Mouse (Mus musculus) embryonic stem cell, embryonic (primary cell): Measurements from ENCODE around the gene Dst.

Experiments
- CTCF ChIA-PET, 4 experiments: fragments of 300-600 bp in 2 of 4; fragments of 350-600 bp in 2 of 4; sonication (Branson Sonifier 250); formaldehyde crosslinking; loops; one replicate each; lab custom pipeline; 2022; ENCODE audit warnings: inconsistent platforms in 2 of 4; lab: Charles Lee
- POLR2A ChIA-PET, 4 experiments: fragments of 300-600 bp in 2 of 4; fragments of 350-600 bp in 2 of 4; sonication (Branson Sonifier 250); formaldehyde crosslinking; loops; one replicate each; lab custom pipeline; 2022; ENCODE audit warnings: antibody characterized with exemption in 4 of 4, inconsistent platforms in 1 of 4; lab: Charles Lee

The Dst gene

GRCm38 (mm10) chr1:33944977-33945750, 37.1 kb downstream of the Dst start:
- POLR2A ChIA-PET: interaction anchor here in 3 of 4 experiments (0.6 to 6.7 kb wide), 24 partner anchors 9 to 211 kb away, joined by 3 to 68 read pairs (median 5); partner anchors contain the start of genes Bend6 (in 1 of the 3) and Dst (in 1 of the 3)
- CTCF ChIA-PET: interaction anchor here in 3 of 4 experiments (0.5 to 0.6 kb wide), 3 partner anchors 9 to 44 kb away, joined by 3 to 19 read pairs (median 3); no protein-coding TSS in a partner anchor

- CTCF ChIA-PET: interaction anchor here in 2 of 4 experiments (0.5 to 2.4 kb wide), 3 partner anchors 19 to 44 kb away, joined by 3 to 8 read pairs (median 3); no protein-coding TSS in a partner anchor
- POLR2A ChIA-PET: interaction anchor here in 3 of 4 experiments (0.6 to 6.7 kb wide), 21 partner anchors 10 to 210 kb away, joined by 3 to 68 read pairs (median 5); partner anchors contain the start of genes Bend6 (in 2 of the 3) and Dst (in 1 of the 3)
Observed at GRCm38 (mm10) chr1:33945756-33946155, 37.7 kb downstream of the Dst start.

- POLR2A ChIA-PET: interaction anchor here in 3 of 4 experiments (0.6 to 6.7 kb wide), 18 partner anchors 9 to 157 kb away, joined by 3 to 68 read pairs (median 5); partner anchors contain the start of genes Bend6 (in 2 of the 3) and Dst (in 1 of the 3)
- CTCF ChIA-PET: interaction anchor here in 2 of 4 experiments (0.5 to 2.4 kb wide), 4 partner anchors 18 to 141 kb away, joined by 3 to 8 read pairs (median 4); no protein-coding TSS in a partner anchor
Observed at GRCm38 (mm10) chr1:33946601-33947395, 38.8 kb downstream of the Dst start.

DNA sequence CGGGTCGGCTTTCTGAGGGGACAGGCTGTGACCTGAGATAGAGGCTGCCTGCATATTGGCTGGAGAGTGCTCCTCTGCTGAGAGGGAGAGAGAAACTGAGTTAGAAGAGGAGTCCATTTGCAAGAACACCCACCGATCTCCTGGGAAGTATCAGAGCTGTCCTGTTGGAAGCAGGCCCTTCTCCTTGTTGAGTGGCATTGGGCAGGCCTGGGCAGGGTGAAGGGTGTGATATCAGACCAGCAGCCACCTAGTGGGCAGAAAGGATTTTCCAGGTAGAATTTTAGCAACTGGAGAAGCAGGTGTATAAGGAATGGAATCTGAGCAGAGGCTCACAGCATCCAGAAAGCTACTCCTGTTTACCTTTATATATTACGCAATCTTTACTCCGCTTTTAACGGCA, 39.8 kb downstream of the Dst start:
- ChIA-PET POLR2A (interaction anchor here (0.6 to 6.7 kb wide), 15 partner anchors 8 to 304 kb away, joined by 3 to 68 read pairs (median 4); partner anchors contain the start of genes Bend6 (in 2 of the 4) and Dst (in 1 of the 4)), CTCF (interaction anchor here in 2 of 4 experiments (0.6 to 2.4 kb wide), 4 partner anchors 17 to 46 kb away, joined by 3 to 8 read pairs (median 4); no protein-coding TSS in a partner anchor)

DNA sequence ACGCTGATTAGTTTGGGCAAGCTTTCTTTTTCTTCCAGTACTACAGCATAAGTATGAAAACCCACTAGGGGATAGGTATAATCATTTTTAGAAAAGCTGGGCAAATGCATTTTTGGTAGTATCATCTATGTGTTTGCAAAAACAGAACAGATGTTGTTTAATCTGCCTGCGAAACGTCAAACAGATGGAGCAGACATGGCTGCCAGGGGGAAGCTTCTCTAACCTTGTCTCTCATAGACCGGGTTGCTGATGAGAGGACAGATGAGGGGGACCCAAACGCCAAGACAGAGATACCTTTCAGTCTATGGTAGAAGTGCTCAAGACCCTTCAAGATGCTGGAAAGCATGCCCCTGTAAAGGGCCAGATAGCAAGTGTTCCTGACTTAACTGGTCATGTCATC, 40.5 kb downstream of the Dst start:
- CTCF ChIA-PET: no interaction called here
- POLR2A ChIA-PET: interaction anchor here in 3 of 4 experiments (0.6 to 6.7 kb wide), 8 partner anchors 7 to 510 kb away, joined by 3 to 68 read pairs (median 4); no protein-coding TSS in a partner anchor

GRCm38 (mm10) chr1:33955626-33956025, 47.6 kb downstream of the Dst start:
- CTCF ChIA-PET: no interaction called here

GRCm38 (mm10) chr1:33960439-33960838, 52.4 kb downstream of the Dst start:
- CTCF ChIA-PET: interaction anchor here in 1 of 4 experiments (0.5 kb wide), 1 partner anchor 17 kb away, joined by 6 read pairs; no protein-coding TSS in a partner anchor
- POLR2A ChIA-PET: interaction anchor here in 2 of 4 experiments (0.8 to 6.7 kb wide), 4 partner anchors 13 to 53 kb away, joined by 3 to 68 read pairs (median 3); partner anchors contain the start of gene Bend6 (in 1 of the 2)

More at GRCm38 (mm10) chr1:33955626-33956025, 47.6 kb downstream of the Dst start:
- POLR2A ChIA-PET: interaction anchor here in 1 of 4 experiments (3.1 kb wide), 1 partner anchor 9 kb away, joined by 18 read pairs; no protein-coding TSS in a partner anchor

GRCm38 (mm10) chr1:33964643-33965042, 56.6 kb downstream of the Dst start:
- ChIA-PET CTCF (interaction anchor here in 3 of 4 experiments (0.8 to 2.6 kb wide), 16 partner anchors 10 to 118 kb away, joined by 3 to 10 read pairs (median 4); partner anchors contain the start of genes Bend6 (in 2 of the 3) and Dst (in 2 of the 3)), POLR2A (interaction anchor here in 3 of 4 experiments (0.6 to 6.7 kb wide), 22 partner anchors 10 to 299 kb away, joined by 3 to 68 read pairs (median 4); partner anchors contain the start of genes Bend6 (in 2 of the 3) and Dst (in 1 of the 3))

DNA sequence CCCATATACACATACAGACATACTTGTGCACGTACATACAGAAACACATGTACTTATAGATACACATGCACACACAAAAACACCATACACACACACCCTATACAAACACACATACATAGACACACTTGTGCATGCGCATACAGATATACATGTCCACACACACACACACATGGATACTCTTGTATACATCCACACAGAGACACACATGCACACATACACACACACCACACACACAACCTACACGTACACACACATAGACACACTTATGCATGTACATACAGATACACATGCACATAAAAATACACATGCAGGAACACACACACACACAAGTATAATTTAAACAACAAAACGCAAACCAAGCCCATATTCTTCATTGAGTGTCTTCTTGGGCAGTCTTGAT, 57.8 kb downstream of the Dst start:
- POLR2A ChIA-PET: interaction anchor here in 1 of 4 experiments (1.8 kb wide), 1 partner anchor 26 kb away, joined by 6 read pairs; no protein-coding TSS in a partner anchor

GRCm38 (mm10) chr1:33966328-33966727, 58.3 kb downstream of the Dst start:
- ChIA-PET POLR2A (interaction anchor here in 2 of 4 experiments (0.6 to 1.8 kb wide), 3 partner anchors 11 to 120 kb away, joined by 4 to 6 read pairs (median 4); no protein-coding TSS in a partner anchor), CTCF (interaction anchor here in 3 of 4 experiments (0.7 to 1.9 kb wide), 4 partner anchors 11 to 902 kb away, joined by 3 read pairs; no protein-coding TSS in a partner anchor)

More for the DNA sequence above, 57.8 kb downstream of the Dst start:
- CTCF ChIA-PET: interaction anchor here in 1 of 4 experiments (0.7 kb wide), 1 partner anchor 902 kb away, joined by 3 read pairs; no protein-coding TSS in a partner anchor

- ChIA-PET POLR2A (interaction anchor here in 2 of 4 experiments (1.2 to 1.9 kb wide), 5 partner anchors 11 to 63 kb away, joined by 3 to 4 read pairs (median 4); partner anchors contain the start of gene Dst (in 1 of the 2)), CTCF (interaction anchor here in 2 of 4 experiments (0.7 to 1.9 kb wide), 3 partner anchors 10 to 69 kb away, joined by 3 read pairs; no protein-coding TSS in a partner anchor)
Observed at GRCm38 (mm10) chr1:33967206-33967605, 59.2 kb downstream of the Dst start.

GRCm38 (mm10) chr1:33969910-33970309, 61.9 kb downstream of the Dst start:
- CTCF ChIA-PET: interaction anchor here in 2 of 4 experiments (0.9 to 1.0 kb wide), 2 partner anchors 76 to 120 kb away, joined by 3 read pairs; no protein-coding TSS in a partner anchor
- POLR2A ChIA-PET: interaction anchor here in 2 of 4 experiments (1.0 to 1.6 kb wide), 4 partner anchors 11 to 37 kb away, joined by 3 to 5 read pairs (median 4); no protein-coding TSS in a partner anchor

DNA sequence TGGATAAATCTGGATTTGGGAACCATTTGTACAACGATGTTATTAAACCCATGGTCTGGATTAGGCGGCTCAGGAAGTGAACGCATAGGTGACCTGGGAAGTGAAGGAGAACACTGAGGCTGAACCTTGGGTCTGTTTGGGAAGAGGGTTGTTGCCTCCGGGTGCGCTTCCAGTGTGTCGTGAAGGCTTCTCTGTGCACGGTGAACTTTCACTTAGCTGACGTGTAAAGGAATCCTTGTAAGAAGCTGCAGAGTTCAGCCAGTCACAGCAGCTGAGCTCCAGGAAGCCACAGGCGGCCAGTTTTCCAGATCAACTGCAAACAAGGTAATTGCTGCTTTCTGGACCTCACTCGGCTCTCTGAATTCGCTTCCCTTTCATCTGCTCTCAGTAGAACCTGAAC, 66.4 kb downstream of the Dst start:
- POLR2A ChIA-PET: interaction anchor here in 3 of 4 experiments (0.6 to 1.6 kb wide), 12 partner anchors 10 to 304 kb away, joined by 3 to 5 read pairs (median 3); no protein-coding TSS in a partner anchor
- CTCF ChIA-PET: interaction anchor here in 2 of 4 experiments (0.5 to 0.9 kb wide), 3 partner anchors 10 to 78 kb away, joined by 4 read pairs; no protein-coding TSS in a partner anchor

- POLR2A ChIA-PET: interaction anchor here in 3 of 4 experiments (0.6 to 1.6 kb wide), 12 partner anchors 12 to 305 kb away, joined by 3 to 5 read pairs (median 3); no protein-coding TSS in a partner anchor
- CTCF ChIA-PET: interaction anchor here in 1 of 4 experiments (0.6 kb wide), 1 partner anchor 99 kb away, joined by 3 read pairs; no protein-coding TSS in a partner anchor
Observed at GRCm38 (mm10) chr1:33975333-33975732, 67.3 kb downstream of the Dst start.

DNA sequence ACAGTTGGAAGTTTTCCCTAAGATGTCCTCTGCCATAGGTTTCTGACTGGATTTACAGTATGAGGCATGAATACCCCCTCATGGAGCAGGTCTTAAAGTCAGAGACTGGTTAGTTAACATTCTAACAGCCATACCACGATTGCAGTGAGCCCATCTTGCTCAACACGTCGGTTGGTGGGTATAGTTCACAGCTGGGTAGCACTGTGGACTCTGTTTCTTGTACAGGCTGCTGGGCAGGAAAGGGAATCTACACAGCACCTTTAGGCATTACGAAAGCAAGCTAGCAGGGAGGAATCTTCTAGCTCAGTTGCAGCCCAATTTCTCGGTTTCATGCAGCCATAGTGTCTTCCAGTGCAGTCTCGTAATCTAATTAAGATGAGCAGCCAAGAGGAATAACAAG, 69.8 kb downstream of the Dst start:
- ChIA-PET POLR2A (interaction anchor here in 3 of 4 experiments (0.6 to 2.4 kb wide), 8 partner anchors 11 to 303 kb away, joined by 3 to 10 read pairs (median 4); no protein-coding TSS in a partner anchor), CTCF (interaction anchor here in 3 of 4 experiments (0.5 to 1.3 kb wide), 4 partner anchors 10 to 71 kb away, joined by 3 read pairs; no protein-coding TSS in a partner anchor)

GRCm38 (mm10) chr1:33980420-33980819, 72.4 kb downstream of the Dst start:
- ChIA-PET CTCF (no interaction called here), POLR2A (interaction anchor here in 2 of 4 experiments (0.5 to 1.7 kb wide), 12 partner anchors 9 to 88 kb away, joined by 3 to 7 read pairs (median 4); no protein-coding TSS in a partner anchor)
